Mouse (Mus musculus): ENCODE measurements around the gene Cenpm.

Cenpm gene

DNA sequence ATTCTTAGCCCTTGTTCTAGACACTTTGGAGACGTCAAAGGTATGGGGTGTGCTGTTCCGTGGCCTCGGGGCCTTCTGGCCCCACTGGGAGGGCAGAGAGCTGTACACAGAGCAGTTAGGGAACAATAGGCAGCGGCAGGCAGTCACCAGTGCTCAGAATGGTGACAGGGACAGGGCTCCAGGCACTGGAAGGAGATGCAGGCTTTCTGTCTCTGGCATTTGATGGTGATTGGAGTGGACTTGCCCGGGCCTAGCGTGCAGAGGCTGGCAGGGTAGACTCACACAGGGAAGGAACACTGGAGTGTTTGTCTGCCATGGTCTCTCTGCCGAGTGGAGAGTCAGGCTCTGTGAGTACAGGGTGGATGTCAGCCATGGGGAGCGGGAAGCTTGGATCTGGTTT, 51.9 kb downstream of the Cenpm start:
- DNase-seq (ENCODE audit: low spot score) = no peak

DNA sequence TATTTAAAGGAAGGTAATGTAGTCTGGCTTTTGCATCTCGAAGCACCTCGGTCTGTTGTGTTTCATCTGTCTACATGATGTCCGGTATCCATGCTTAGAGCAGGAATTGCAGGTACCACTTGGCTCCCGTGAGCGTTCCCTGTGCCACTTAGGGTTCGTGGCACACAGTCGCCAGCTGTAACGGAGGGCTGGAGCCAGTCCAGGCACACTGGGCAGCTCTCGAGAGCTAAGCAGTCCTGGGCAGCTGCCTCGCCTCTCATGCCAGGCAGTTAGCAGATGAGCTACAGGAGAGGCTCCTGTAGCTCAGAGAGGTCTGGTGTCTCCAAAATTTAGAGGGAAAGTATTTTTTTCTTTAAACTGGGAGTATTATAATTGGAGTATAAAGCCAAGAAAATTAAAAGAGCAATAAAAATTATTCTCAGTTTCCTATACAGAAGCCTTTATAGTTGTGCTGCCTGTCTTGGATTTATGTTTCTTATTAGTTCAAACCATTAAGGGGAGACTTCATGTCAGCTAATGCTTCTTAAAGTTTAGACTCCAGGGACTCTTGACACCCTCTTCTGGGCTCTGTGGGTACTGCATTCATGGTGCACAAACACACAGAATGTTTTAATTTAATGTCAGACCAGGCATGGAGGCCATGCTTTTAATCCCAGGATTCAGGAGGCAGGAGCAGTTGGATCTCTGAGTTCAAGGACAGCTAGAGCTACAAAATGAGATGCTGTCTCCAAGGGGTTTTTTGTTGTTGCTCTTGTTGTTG, 55.9 kb downstream of the Cenpm start:
- DNase-seq (ENCODE audit: low spot score) = peak; percentile 73

DNA sequence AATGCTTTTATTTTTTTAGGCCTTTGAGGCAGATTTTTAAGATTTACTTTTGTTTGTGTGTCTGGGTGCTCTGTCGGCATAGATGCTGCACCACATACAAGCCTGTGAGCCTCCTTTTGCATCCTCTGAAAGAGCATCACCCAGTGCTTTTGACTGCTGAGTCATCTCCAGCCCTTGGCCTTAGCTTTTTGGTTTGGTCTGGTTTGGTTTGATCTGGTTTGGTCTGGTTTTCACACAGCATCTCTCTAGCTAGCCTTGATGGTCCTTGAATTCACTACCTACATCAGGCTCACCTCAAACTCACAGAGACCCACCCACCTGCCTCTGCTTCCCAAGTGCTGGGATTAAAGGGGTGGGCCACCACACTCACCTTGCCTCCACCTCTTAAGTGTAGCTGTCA, 56.6 kb downstream of the Cenpm start:
- peak; percentile 47 for DNase-seq (ENCODE audit: low spot score)

DNA sequence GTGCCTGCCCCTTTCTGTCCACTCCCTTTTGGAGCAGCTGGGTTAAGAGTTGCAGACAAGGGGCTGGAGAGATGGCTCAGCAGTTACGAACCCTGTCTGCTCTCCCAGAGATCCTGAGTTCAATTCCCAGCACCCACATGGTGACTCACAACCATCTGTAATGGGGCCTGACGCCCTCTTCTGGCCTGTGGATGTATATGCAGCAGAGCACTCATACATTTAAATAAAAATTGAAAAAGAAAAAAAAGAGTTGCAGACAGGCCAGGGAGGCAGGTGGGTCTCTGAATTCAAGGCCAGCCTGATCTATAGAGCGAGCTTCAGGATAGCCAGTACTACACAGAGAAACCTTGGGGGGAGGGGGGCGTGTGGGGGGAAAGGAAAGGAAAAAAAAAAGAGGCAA, 57.1 kb downstream of the Cenpm start:
- no peak for DNase-seq (ENCODE audit: low spot score)

DNA sequence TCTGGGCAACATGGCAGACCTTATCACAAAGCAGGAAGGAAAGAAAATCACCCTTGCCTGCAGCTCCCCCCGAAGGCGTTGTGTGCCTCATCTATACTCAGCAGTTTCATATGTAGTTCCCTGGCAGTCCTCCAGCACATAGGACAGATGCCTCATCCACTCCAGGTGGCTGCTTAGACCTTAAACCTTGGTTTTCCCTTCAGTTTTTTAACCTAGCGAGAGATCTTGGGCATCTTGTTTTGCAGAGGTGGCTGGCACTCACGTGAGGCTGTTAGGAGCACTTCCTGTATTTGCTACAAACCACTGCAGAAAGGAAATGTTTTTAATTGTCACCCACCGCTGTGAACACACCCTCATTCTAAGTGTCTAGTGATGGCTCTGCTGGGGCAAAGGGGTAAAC, 57.6 kb downstream of the Cenpm start:
- no peak for DNase-seq (ENCODE audit: low spot score)

DNA sequence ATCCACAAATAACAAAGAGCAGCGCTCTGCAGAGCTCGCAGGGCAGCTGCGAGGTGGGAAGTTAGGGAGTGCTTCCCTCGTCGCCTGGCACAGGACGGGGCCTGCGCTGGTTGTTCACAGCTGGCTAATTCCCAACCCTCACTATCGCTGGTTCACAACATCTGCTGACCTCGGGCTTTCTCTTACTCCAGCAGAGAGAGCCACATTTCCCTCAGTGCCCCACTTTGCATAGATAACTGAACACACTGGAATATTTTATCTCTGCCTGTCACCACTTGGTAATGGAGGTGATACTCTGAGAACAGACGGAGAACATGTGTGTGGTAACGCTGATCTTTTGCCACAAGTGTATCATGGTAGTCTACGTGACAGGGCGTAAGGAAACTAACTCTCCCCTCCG, 58.4 kb downstream of the Cenpm start:
- peak; percentile 51 for DNase-seq (ENCODE audit: low spot score)

DNA sequence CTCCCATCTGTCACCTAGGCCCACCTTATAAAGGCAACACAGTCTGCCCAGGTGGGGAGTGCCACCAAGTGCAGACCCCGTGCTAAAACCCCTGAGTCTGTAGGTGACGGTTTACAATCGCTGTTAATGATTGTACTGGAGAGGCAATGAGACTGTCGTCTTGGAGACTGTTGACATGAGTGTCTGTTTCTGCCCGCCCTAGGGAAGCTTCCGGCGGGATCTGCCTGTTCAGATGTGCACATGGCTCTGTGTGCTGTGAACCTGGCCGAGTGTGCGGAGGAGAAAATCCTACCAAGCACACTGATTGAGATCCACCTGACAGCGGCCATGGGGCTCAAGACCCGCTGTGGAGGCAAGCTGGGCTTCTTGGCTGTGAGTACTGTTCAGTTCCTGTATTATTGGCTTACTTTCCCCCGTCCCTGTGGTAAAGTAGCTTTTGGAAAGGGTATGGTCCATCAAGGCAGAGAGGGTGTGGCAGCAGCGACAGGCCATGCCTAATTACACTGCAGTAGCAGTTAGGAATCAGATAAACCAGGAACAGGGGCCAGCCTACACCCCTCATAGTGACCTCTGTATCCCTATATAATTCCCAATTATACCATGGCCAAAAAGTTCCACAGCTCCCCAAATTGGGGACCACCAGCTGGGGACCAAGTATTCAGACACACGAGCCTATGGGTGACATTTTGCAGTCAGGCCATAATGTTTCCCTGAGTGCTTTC, 59.3 kb downstream of the Cenpm start:
- no peak for DNase-seq (ENCODE audit: low spot score)

DNA sequence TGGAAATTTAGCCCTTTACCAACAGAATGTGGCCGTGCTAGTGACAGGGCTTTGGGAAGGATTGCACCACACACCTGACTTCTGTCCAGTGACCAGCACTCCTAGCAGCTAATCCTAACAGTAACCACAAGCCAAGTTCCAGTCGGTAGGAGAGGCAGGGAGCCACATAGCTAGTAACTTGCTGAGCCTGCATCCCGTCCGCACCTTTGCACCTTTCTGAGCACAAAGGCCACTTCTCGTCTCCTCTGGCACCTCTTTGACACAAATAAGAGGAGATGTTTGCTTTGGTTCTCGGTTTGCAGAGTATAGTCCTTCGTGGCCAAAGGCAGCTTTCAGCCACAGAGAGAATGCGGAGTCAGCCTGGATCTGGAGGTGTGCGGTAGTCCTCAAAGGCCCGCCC, 59.9 kb downstream of the Cenpm start:
- DNase-seq (ENCODE audit: low spot score) = no peak

DNA sequence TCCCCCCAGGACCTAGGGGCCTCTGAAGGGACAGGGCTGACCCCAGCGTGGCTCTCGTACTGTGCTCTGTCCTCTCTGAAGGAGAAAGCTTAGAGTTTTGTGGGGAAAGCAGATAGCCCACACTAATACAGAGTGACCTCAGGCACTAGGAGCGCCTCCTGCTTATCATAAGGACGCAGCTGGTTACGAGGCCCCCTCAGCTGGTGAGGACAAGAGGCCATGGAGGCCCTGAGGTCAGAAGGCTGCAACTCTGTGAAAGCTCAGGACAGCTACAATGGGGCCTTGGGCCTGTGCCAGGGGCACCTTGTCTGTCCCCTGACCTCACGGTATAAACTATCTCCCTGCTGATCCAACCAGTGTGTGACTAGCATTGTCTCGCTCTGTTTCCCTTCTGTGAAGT, 60.4 kb downstream of the Cenpm start:
- no peak for DNase-seq (ENCODE audit: low spot score)
